Mouse (Mus musculus) gastrocnemius, postnatal 14 days (tissue): ENCODE measurements around the gene Cldn10. TPM values are rescaled to one million over a fixed set of nuclear protein-coding genes. Genes with fewer than 3 reads are reported as not detected.
A peak's percentile ranks its signal among the peaks of the same experiment; 100 is the strongest.
"Not testable (repeated sequence)": the region's sequence is repeated elsewhere in the genome, so short reads cannot be mapped to it uniquely, and the experiment has no call there.

Source experiments
- DNase-seq: peaks from one replicate; pipeline ENCODE4 v3.0.0; 2021; ENCODE audit warnings: mixed read lengths
- intact Hi-C: fragments of 180-260 bp; cut with DNase I; formaldehyde crosslinking; loops from one replicate; pipeline ENCODE4 v1.15.1; 2025; ENCODE audit warnings: low total_unique reads
- long read RNA-seq, 2 experiments: library from polyadenylated mRNA; stranded (forward); transcript quantifications; one replicate each; pipeline ENCODE4 v2.0.0; 2021
- total RNA-seq, 2 experiments: library from RNA; stranded (reverse); gene quantifications; 2 replicates each; pipeline ENCODE4 v1.2.3; 2021

Gene Cldn10
- total RNA-seq = not detected
- long read RNA-seq, experiment 1 = 0 reads
- long read RNA-seq, experiment 2 = 0 reads

DNA sequence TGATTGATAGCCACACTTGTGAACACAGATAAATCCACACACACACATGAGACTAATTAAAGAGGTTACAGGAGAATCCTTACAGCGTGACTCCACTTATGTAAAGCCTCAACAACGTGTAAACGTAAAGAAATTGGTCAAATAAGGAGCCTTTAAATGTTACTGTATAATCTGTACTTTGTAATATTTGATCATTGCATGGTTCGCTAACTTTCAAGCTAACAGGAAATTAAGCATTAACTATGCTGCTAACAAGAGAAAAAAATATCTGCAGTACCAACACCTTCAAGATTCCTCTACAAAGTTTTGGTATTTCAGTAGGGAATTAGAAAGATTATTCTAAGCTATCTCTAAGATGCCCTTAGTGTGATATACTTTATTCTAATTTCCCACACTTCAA, at the start of gene Cldn10:
Gene Cldn10, plus strand, starts transcription at position 288 of the 400 bp plus-strand sequence.
- intact Hi-C loops = no loop called here

DNA sequence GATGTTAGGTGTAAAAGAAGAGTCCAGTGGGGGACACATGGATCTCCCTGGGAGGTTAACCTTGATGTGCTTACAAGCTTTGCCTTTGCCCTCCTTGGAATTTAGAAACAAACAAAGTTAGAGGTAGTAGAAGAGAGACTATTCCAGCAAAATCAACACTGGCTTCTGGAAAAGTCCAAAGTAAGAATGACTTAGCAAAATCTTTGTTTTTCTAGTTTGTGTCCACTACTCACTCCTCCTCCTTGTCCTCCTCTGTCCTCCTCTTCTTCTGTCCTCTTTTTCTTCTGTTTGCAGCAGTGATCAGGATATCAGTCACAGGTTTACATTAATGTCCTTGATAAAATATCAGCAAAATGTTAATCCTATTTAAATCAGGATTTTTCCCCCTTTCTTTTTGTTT, 45.9 kb upstream of the Cldn10 start:
- DNase-seq = no peak
- intact Hi-C loops = no loop called here

More for the DNA sequence above, at the start of gene Cldn10:
- DNase-seq = no peak

DNA sequence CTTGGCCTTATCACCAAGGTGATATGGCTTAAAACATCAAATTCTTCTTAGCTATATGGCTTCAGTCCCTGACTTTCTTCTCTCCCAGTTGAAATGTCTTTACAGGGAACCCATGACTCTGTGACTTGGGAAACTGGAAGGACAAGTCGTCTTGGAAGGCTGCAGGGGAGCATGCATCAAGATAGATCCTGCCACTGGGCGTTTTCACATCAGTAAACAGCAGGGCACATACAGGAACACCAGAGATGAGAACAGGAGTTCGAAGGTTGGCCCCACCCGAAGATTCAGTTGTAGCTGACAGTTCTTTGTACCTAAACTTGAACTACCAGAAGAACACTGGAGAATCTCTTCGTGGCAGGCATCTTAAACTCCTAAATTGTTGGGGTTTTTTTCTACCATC, 44.8 kb upstream of the Cldn10 start:
- intact Hi-C loops = no loop called here
- DNase-seq = no peak

DNA sequence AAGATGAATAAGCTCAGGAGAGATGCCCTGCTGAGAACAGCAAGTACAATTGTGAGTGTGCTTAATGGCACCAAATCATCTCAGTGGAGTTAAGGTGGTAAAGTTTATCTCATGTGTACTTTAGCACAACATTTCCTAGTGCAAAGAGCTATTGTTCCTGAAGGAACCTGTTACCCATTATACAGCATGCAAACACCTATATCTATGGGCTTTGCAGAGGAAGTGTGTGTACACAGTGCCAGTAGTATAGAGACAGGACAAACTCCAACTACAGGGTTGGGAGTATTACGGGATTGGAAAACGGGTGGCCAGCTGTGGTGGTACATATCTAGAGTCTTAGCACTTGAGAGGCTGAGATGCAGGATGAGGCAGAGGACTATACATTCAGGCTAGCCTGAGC, 38.6 kb upstream of the Cldn10 start:
- no peak for DNase-seq
- intact Hi-C loops = no loop called here

DNA sequence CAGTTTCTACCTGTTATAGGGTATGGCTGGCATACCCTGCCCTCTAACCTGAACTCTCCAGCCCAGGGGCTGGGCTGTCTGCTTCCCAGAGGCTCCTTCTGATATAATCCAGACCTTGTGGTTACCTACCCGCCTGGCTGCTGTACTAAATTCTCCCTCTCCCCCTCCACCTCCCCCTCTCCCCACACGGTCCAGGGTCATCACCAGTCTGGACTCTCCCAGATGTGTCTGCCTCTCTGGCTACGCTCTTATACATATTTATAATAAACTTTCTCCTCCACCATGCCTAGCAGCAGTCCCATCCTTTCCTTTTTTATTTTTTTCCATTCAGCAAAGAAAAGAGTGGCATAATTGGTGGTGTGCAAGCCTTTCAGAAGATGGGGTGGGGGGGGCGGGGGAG, 38.0 kb upstream of the Cldn10 start:
- intact Hi-C loops = no loop called here
- no peak for DNase-seq

DNA sequence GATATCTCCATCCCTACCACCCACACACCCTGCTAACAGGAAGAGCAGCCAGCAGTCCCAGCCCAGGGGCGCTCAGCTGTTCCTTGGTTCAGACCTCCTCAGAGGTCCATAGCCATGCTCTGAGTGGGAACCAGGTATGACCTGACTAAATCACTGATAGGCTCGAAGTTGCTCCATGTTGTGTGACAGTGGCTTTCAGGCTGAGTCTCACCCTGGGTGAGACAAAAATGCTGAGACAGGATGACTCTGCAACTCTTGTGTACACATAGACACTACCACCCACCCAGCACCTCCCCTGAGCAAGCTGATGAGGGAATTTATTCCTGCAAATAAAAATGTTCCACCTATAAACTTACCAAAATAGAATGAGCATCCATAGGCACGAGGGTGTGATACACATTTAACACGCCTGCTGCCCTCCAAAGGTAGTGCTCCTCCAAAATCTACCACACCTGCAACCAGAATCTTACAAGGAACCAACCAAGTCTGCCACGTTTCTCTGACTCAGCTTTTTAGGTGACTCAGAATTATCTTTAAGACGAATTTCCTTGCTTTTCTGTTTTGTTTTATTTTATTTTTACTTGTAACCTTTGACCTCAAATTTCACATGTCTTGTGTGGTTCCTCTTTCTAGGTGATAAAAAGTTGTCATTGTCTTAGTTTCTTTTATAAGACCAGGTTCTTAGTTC, 37.1 kb upstream of the Cldn10 start:
- intact Hi-C loops = no loop called here
- no peak for DNase-seq

DNA sequence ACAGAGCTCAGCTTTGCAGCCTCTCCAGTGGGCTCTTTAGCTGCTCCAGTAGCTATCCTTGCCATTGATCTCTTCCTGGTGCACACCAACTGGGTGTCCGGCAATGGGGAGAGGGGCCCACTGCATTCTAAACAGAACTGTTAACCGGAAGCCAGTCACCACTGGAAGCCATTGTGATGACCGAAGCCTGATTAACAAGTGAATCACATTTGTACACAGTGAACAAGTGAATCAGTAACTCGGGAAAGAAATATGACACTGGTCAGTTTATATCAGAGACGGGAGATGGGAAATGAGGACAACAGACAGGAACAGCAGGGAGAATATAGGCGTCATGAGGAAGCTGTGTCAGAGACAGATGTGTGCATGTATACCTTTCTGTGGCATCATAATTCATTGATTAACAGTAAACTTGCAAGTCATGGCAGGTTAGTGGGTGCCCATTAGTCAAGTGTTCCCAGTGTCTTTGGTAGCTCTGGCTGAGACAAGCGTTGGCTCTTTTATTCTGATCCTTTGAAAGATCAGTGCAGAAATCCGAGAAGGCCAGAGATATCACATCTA, 36.4 kb upstream of the Cldn10 start:
- DNase-seq = no peak
- intact Hi-C loops = no loop called here

DNA sequence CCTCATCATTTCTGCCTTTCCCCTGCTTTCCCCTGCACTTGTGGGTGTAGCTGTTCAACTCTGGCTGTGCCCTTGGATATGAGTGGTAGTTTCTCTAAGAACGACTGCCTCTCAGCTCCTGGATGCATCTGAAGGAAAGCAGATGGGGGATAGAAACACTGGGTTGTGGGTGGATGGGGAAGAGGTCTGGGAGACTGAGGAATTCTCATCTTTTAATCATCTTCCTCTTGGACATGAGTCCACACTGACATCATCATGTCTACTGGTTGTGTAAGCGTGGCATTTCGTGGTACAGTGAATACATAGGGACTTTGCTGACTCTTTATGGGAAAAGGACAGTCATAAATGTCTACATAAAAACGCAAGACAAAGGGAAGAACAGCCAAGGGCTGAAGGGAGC, 31.7 kb upstream of the Cldn10 start:
- intact Hi-C loops = no loop called here
- no peak for DNase-seq

DNA sequence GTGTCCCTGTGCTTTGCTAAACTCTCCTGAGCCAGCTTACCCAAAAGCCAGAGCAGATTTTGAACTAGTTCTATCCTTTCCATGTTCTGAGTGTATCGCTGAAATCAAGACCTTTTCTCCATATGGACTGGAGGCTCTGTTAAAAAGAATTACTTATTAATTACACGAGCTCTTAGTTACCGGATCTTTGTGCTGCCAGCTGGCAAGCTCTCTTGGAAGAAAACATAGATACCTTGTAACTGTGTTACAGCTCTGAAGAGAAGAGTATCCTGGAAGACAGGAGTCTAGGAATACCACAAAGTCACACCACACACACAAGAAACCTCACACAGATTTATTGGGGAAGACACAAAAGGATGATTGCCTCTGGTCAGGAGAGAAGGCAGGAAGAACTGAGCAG, 31.1 kb upstream of the Cldn10 start:
- no peak for DNase-seq
- intact Hi-C loops = no loop called here

DNA sequence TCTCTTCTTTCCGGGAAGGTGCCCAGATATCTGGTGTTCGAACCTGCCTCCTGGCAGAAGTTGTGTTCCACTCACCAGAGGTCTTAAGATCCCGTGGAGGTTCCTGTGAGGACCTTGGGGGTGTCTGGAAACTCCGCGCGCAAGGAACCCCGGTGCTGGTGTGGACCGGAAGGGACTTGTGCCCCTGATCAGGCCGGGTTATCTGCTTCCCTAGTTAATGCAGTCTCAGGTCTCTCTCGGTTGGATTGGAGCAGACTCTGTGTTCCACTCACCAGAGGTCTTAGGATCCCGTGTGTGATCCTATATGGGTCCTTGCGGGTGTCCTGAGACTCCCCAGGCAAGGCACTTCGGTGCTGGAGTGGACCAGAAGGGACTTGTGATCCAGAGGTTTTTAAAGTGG, 24.3 kb upstream of the Cldn10 start:
- intact Hi-C loops, DNase-seq: not testable (repeated sequence)

DNA sequence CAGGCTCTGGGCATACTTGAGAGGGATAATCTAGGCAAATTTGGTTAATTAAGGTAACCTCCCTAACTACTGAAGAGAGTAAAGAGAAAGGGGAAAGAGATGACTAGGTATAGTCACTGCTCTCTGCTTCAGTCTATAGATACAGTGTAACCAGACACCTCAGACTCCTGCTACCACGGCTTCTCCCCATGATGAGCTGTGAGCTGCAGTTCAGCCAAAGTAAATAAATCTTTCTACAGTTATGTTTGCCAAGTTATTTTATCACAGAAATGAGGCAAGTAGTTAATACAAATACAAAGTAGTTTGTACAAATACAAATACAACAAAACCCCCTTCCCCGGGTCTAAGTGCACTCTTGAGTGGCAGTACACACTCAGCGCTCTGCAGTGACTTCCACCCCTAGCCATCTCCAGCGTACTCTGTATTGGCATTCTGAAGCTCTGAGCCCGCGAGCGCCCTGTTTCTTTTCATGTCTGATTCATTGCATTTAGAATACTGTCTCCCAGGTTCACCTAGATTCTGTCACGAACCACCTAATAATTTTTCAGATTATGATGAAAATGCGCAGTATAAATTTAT, 23.7 kb upstream of the Cldn10 start:
- intact Hi-C loops = no loop called here
- no peak for DNase-seq

DNA sequence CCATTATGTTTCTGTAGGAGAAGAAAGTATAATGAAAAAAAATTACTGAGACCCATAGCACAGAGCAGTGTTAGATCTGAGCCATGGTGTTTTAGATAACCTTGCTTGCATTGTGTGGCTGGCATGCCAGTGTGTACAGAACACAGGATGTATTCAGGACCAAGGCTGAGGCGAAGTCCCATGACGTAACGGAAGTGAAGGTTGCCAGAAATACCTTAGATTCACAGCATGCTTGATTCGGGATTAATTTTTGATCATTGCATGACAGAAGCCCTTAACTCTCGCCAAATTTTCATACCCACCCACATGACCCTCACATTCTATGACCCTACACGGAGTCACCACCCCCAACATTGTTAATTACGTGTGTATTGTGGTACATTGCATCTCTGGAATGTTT, 22.4 kb upstream of the Cldn10 start:
- intact Hi-C loops = no loop called here
- no peak for DNase-seq

DNA sequence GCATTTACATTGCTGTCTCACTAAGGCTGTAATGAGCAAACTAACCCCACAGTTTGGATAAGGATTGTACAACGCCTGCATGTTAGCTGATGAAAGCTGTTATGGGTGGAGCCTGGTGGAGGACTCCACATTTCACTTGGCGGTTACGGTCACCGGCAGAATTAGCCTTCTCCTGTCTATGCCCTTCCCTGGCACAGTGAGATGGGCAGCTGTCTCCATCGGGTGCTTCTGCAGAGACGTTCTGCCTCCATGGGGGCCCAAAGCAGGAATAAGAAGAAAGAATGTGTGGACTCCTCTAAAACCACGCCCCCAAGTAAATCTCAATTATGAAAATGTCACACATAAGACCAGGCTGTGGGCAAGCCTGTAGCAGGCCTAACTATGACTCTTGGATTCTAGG, 21.8 kb upstream of the Cldn10 start:
- DNase-seq = no peak
- intact Hi-C loops = no loop called here

DNA sequence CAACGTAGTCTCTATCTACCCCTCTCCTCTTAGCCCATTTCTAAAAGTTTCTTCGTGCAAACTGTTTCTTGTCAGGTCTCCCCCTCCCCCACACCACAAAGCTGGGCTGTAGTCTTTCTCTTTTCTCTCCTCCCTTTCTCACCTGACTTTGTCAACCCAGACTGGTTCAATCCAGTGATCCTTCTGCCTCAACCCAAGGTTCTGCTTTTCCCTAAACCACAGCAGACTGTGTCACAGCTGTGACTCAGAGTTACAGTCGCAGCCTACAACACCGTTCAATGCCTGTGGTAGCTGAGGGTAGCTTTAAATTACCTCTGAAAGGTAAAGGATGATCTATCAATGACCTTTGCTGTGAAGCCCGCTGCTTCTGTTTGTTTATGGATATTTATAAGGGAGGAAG, 21.3 kb upstream of the Cldn10 start:
- intact Hi-C loops = no loop called here
- no peak for DNase-seq

DNA sequence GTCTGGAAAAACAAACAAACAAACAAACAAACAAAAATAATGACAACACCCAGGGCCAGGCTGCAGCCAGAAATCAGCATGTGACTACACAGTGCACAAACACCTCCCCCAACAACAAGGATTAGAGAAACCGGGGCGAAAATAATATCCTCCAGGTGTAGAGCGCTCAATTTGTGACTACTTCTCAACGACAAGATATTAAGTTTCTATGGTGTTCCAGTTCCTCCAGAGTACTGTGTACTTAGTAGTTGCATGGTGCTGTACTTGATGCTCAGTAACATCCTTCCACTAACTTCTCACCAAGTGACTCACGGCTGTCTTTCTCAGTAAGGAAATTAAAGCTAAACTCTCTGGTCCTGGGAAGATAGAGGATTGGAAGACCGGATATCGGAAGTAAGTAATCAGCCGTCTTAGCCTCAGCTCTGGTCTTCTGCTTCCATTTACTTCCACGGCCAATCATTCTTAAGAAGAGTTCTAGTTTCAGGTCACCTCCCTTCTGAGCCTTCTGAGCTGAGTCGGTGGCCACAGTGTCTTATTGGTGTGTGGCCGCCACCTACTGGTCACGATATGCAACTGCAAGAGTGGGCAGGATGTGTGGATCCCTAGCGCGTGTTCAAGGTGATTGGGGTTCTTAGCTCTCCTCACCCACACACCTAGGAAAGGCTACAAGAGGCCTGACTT, 19.9 kb upstream of the Cldn10 start:
- DNase-seq = peak; percentile 71
- intact Hi-C loops = loop anchor here (2.0 kb wide), 1 partner anchor 65 kb away; no protein-coding TSS in a partner anchor

DNA sequence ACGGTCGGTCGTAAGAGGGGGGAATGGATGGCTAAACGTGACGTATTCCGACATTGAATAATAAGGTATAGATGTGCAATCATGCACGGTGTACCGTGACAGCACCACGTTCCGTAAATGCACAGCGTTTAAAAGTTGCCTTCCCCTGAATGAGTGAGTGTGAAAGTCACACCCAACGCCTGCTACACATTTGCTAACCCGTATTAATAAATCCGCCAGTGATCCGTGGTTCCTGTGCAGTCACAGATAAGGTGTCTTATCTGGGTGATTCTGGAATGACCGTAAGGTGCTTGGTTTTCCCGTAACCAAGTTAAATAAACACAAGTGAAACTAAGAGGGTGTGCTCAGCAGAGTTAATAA, 19.4 kb upstream of the Cldn10 start:
- intact Hi-C loops = loop anchor here (2.0 kb wide), 1 partner anchor 66 kb away; no protein-coding TSS in a partner anchor
- no peak for DNase-seq

DNA sequence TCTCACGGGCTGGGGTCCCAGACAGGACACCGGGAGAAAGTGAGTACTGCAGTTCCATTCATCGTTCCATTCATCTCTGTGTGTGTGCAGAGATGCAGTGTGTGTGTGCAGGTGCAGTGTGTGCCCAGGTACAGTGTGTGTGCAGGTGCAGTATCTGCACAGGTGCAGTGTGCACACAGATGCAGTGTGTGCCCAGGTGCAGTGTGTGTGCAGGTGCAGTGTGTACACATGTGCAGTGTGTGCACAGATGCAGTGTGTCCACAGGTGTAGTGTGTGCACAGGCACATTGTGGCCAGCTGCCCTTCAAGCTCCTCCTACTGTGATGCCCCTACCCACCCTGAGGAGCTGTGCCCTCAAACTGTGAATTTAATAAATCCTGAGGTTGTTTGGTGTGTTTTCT, 14.0 kb upstream of the Cldn10 start:
- DNase-seq = no peak
- intact Hi-C loops = no loop called here

DNA sequence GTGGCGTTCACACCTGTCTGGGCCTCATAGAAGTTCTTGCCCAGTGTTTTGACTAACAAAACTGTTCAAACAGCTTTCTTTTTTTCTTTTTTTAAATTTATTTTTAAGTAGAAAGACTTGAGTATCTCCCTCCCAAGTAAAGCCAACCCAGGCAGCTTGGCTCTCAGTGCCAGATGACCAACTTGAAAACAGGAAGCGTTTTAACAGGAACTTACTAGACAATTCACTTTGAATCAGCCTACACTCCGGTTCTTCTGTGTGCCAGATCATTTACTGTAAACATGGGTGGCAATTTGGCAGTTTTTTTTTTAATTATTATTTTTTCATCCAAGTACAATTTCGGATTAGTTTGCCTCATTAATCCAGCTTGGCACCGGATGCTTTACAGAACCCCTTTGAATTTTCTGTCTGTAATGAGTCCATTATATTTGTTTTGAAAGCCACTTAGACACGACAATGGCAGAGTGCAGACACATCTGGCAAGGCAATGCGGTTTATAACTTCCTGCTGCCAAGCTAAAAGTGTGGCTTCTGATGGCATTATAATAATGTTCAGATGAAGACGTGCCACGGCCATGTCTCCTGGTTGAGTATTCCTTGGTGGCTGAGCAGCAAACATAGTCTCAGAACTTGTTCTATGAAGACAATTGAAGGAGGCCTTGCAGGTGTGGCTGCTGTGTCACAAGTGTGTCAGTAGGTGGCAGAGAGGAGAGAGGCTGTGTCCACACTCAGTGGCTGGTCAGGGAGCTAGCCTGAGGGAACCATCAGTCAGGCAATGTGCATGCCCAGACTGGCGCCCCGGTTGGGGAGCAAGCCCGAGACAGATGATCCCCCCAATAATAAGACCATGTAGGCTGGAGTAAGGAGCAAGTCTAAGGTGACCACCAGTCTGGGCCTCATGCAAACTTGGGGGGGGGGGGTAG, 12.9 kb upstream of the Cldn10 start:
- intact Hi-C loops = no loop called here
- DNase-seq = no peak

DNA sequence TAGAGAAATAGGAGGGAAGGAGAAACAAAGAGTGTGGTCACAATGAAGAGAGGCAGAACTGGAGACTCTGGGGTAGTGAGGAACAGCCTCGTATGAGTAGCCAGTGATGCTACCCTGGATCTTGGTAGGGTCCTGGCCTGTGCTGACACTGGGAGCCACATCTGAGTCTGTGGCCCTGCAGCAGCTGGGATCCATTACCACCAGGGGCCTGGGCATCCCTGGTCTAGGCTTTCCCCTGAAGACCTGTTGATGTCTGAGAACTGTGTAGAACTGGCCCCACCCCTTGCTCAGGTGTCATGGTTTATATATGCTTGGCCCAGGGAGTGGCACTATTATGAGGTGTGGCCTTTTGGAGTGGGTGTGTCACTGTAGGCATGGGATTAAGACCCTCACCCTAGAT, 12.2 kb upstream of the Cldn10 start:
- no peak for DNase-seq
- intact Hi-C loops = no loop called here

DNA sequence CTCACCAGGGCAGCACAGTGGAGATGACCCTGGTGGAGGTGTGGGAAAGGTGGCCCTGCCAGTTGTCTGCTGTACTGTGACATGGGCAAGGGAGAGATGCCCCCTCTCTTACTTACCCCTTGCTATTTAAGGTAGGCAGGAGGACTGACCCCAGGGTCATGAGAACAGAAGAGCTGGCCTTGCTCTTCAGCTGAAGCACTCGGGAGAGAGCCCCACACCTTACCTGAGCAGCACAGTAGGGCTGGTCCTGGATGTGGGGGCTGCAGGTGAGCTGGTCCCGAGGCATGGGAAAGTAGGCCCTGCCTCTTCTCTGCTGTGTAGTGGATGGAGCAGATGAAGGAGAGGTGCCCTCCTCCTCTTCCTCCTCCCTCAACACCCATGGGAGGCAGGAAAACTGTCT, 11.3 kb upstream of the Cldn10 start:
- no peak for DNase-seq

More for the DNA sequence above, 11.3 kb upstream of the Cldn10 start:
- intact Hi-C loops = no loop called here
